Mouse (Mus musculus) gastrocnemius, postnatal 36 days (tissue): ENCODE measurements at regions not wholly inside any gene's neighbourhood (a gene's known extent, or its start where the extent isn't known, plus 50 kb on each side); places are given as distances from the start of the nearest gene placed in this dataset.
A peak's percentile ranks its signal among the peaks of the same experiment; 100 is the strongest.

Experiments
- DNase-seq, 2 experiments: peaks; one replicate each; pipeline ENCODE4 v3.0.0; 2022
- intact Hi-C: fragments of 180-260 bp; cut with DNase I; formaldehyde crosslinking; loops from one replicate; pipeline ENCODE4 v1.15.1; 2025

- no peak for DNase-seq
- intact Hi-C loops = no loop called here
Observed at GRCm38 (mm10) chr3:63036691-63037090, 204.6 kb upstream of the Mme start.

- DNase-seq = no peak
- intact Hi-C loops = no loop called here
Observed at GRCm38 (mm10) chr3:63070786-63071185, 170.6 kb upstream of the Mme start.

DNA sequence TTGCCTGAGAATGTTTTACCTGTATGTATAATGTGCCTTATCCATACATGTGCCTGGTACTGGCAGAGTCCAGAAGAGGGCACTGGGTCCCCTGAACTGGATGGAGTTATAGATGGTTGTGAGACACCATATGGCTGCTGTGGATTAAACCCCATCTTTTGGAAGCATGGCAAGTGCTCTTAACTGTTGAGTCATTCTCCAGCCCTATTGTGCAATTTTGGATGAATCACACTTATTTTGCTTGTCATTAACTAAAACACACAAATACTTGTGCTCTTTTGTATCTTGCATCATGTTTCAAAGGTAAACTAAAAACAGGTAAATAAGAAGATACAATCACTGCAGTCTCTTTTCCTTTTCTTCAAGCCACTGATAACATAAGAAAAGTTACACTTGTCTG lies 168.3 kb upstream of the Mme start:
- DNase-seq = no peak
- intact Hi-C loops = no loop called here

DNA sequence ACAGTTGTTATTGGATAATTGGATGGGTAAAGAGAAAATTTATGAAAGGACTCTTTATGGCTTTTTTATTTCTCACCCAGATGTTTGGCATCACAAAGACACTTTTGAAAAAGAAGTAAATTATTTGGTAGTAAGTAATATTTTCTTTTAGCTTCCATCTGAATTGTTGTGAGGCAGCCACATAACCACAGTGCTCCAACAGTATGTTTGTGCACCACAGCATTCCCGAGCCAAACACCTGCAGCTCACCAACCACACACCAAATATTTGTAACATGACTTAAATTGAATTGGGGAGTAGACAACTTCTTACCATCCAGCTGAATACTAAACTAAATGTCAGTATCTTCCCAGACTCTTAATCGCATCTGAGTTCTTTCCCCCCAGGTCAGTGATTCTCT lies 163.2 kb upstream of the Mme start:
- intact Hi-C loops = no loop called here
- no peak for DNase-seq

DNA sequence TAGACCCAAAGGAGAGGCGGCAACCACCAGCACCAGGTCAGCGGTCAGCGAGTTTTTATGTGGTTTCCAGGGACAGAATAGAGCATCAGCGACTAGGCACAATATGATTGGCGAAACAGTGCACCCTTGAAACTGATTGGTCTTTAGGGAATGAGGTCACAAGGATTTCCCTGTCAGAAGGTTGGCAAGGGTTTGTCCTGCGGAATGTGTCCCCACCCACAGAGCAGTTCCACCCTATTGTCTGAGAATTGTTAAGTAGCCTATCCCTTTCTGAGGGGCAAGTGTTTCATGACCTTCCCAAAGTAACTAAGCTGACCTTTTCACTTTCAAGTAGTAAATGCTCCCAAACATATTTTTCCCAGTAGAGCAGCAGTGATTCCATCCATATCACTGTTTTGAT lies 159.2 kb upstream of the Mme start:
- intact Hi-C loops = no loop called here
- DNase-seq = no peak

DNA sequence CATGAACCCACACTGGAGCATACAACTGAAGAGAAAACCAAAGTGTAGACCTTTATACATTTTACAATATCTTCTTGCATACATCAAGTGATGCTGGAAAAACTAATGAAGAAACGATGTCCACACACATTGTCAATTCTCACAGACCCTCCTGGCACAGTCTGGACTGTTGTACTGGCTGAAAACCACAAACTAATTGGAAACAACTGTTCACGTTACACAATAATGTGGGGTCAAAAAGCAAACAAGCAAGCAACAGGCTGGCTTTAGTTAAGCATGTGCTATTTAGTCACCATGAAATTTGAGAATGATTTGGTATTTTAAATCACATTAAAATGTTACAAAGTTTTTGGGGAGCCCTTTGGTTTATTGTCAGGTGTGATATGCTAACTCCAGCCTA lies 155.9 kb upstream of the Mme start:
- no peak for DNase-seq
- intact Hi-C loops = no loop called here

GRCm38 (mm10) chr3:63092901-63093300 lies 148.4 kb upstream of the Mme start:
- DNase-seq = peak in 1 of 2 experiments; percentile 30
- intact Hi-C loops = no loop called here

DNA sequence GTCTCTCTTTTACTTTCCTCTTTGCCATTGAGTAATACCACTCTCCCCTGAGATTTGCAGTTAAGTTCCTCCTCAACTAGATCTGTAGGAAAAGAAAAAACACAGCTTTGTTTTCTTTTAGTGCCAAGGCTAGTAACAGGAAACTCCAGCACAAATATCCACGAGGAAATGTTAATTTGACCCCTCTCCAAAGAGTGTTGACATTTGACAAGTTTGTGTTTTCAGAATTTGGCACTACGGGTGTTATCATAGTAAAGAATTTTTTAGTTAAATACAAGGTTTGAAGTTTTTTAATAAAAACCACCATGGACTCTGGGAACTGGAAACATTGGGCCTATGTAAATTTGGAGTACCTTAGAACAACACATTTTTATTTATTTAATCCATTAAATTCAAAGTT lies 126.1 kb upstream of the Mme start:
- intact Hi-C loops = no loop called here
- no peak for DNase-seq

DNA sequence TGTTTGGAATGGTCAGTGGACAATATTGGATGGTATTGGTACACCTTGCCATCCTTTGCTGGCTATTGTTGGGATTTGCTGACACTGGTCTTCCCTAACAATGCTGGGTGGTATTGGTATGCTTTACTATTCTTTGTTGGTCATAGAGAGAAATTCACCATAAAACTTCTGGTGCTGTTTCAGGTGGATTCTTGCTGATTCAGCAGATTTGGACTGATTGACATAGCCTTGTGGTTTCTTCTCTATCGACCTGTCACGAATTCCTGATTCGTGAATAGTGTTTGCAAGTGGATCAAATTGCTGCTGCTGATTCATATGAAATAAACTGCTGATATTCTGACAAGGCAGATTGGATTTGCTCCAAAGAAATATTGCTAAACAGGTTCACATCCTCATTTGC lies 109.5 kb upstream of the Mme start:
- no peak for DNase-seq
- intact Hi-C loops = no loop called here

GRCm38 (mm10) chr3:63137391-63138147 lies 103.8 kb upstream of the Mme start:
- peak in 1 of 2 experiments; percentile 13 for DNase-seq
- intact Hi-C loops = no loop called here

DNA sequence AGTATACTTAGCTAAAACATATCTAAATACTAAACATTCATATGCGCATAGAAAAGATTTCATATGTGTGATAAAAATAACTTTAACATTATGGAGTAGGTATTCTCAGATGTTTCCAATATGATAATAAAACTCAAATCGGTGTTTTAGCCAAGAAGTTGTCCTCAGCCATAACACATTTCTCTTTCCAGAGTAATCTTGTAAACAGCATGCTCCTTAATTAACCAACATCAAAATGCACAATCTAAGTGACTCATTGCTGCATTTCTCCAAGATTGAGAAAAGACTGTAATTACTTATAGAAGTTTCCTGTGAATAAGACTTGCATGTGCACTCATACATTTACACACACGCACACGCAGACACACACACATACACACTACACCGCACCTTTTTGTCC lies 95.1 kb upstream of the Mme start:
- intact Hi-C loops = no loop called here

GRCm38 (mm10) chr3:63182411-63183166 lies 58.7 kb upstream of the Mme start:
- DNase-seq = no peak
- intact Hi-C loops = no loop called here

More for the DNA sequence above, 95.1 kb upstream of the Mme start:
- no peak for DNase-seq

DNA sequence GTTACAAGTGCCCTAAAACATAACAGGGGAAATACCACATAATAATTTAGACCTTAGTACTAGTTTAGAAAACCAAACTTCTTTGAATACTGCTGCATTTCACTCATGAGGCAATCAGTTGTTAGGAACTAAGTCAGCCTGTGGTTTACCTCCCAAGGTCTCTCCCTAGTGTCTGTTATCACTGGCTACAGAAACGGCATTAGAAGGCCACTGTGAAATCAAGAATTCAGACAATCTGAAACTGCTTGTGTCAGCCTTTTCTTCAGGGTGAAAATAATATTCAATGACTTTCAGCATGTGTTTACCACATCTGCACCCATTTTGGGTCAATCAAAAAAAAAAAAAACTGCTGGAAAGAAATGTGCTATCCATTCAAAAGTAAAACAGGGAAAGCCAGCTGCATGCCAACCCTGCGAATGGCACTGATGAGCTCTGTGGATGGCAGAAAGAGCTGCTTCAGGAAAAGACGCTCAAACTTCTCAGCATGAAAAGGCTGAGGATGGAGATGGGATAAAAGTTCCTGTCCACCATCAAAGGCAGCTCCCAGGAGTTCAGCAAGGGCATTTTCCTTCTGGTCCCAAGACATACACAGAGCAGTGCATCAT lies 53.4 kb upstream of the Mme start:
- intact Hi-C loops = no loop called here
- DNase-seq = no peak
